Mouse (Mus musculus) thymus, postnatal 25 days (tissue): ENCODE data around the gene Jpt2.

Source experiments
- DNase-seq: peaks from one replicate; pipeline ENCODE4 v3.0.0; 2022

Jpt2 gene

GRCm38 (mm10) chr17:24903767-24904166 is 56.7 kb downstream of the Jpt2 start:
- DNase-seq = no peak

- DNase-seq = peak; percentile 43
Observed at GRCm38 (mm10) chr17:24902671-24903474, 57.6 kb downstream of the Jpt2 start.

- DNase-seq = no peak
Observed at GRCm38 (mm10) chr17:24902124-24902523, 58.4 kb downstream of the Jpt2 start.

GRCm38 (mm10) chr17:24900014-24900413 is 60.5 kb downstream of the Jpt2 start:
- no peak for DNase-seq

- no peak for DNase-seq
Observed at GRCm38 (mm10) chr17:24899153-24899552, 61.3 kb downstream of the Jpt2 start.

- DNase-seq = no peak
Observed at GRCm38 (mm10) chr17:24898041-24898854, 62.2 kb downstream of the Jpt2 start.

GRCm38 (mm10) chr17:24897600-24897999 is 62.9 kb downstream of the Jpt2 start:
- DNase-seq = no peak

- DNase-seq = no peak
Observed at GRCm38 (mm10) chr17:24896993-24897269, 63.6 kb downstream of the Jpt2 start.

- DNase-seq = peak; percentile 74
Observed at GRCm38 (mm10) chr17:24896241-24896992, 64.1 kb downstream of the Jpt2 start, which contains the start of gene Nme3. Gene Nme3 (plus strand): TSS chr17:24896500.

GRCm38 (mm10) chr17:24895571-24896240 is 64.8 kb downstream of the Jpt2 start:
- no peak for DNase-seq

- DNase-seq = peak; percentile 75
Observed at GRCm38 (mm10) chr17:24894995-24895547, 65.4 kb downstream of the Jpt2 start, which contains the start of the genes Eme2 and Mrps34. Gene Eme2 (minus strand): TSS chr17:24895087. Gene Mrps34 (plus strand): TSS chr17:24895116.

GRCm38 (mm10) chr17:24894061-24894994 is 66.2 kb downstream of the Jpt2 start:
- DNase-seq = no peak

- no peak for DNase-seq
Observed at GRCm38 (mm10) chr17:24893276-24893675, 67.2 kb downstream of the Jpt2 start.

GRCm38 (mm10) chr17:24892785-24893184 is 67.7 kb downstream of the Jpt2 start:
- DNase-seq = no peak

GRCm38 (mm10) chr17:24891321-24891720 is 69.2 kb downstream of the Jpt2 start:
- DNase-seq = no peak

GRCm38 (mm10) chr17:24890151-24891092 is 70.1 kb downstream of the Jpt2 start:
- DNase-seq = no peak

GRCm38 (mm10) chr17:24888862-24889261 is 71.6 kb downstream of the Jpt2 start:
- no peak for DNase-seq
